8 mouse cellular contexts compared by ENCODE assay signal in genomic region chr4:135912835-135913234, GRCm38 (mm10). TPM values are rescaled to one million over a fixed set of nuclear protein-coding genes. Genes with fewer than 3 reads are reported as not detected.
DNase-seq lines count a peak whose midpoint lies in the region; ATAC-seq and TF ChIP-seq lines count a peak whose summit lies in the region.

No protein-coding gene starts in this region.

- H3K4me1 ChIP-seq in CH12.LX (ENCODE audit: control insufficient read depth in 1 of 2, insufficient read depth in 2 of 2): peaks cover 21 to 56% of the 10 kb centered on the region in 2 experiments
- H3K4me1 ChIP-seq in brown adipose tissue, adult 24 weeks (ENCODE audit: control insufficient read depth, insufficient read depth, insufficient read length, low read length): peaks cover 7% of the 10 kb centered on the region; the same call in 1 of the 2 replicates
- peaks cover 13% of the 10 kb centered on the region for H3K4me1 ChIP-seq in hindbrain, embryonic 13.5 days (replicated peaks)

- no peak for TF ChIP-seq EP300 in CH12.LX (IDR thresholded peaks at IDR 0.05; ENCODE audit: low read length)

- H3K79me2 ChIP-seq in CH12.LX (replicated peaks; ENCODE audit: control insufficient read depth, extremely low read depth, insufficient read depth, poor library complexity, severe bottlenecking): no peaks in the 10 kb centered on the region

- H3K4me3 ChIP-seq in CH12.LX (replicated peaks in 1 of 3; ENCODE audit: low read depth in 2 of 3, low read length in 2 of 3, poor library complexity in 1 of 3): no peak overlapping the region
- no peak overlapping the region for H3K4me3 ChIP-seq in brown adipose tissue, adult 24 weeks (ENCODE audit: insufficient read depth, low read depth, low read length)
- no peak overlapping the region for H3K4me3 ChIP-seq in hindbrain, embryonic 13.5 days

- no peaks in the 10 kb centered on the region for H3K9me3 ChIP-seq in CH12.LX (replicated peaks; ENCODE audit: low read length)
- H3K9me3 ChIP-seq in hindbrain, embryonic 13.5 days: no peaks in the 10 kb centered on the region

- in situ Hi-C loops in CH12.LX (cut with MboI; ENCODE audit: low pct_ligation_motif_present, low pct_unique_long_range_greater_than_20kb, low sequenced_read_pairs): no loop called here

- DNase-seq in CH12.LX (ENCODE audit: extremely low read depth): no peak
- no peak for DNase-seq in gastrocnemius, adult 18-20 months (ENCODE audit: low spot score)
- DNase-seq in layer of hippocampus, postnatal 14 days (ENCODE audit: low spot score in 2 of 2): no peak
- DNase-seq in cerebellum, adult 9-11 months: no peak

- H3K9ac ChIP-seq in CH12.LX (ENCODE audit: insufficient read depth, low read depth): no peak overlapping the region
- H3K9ac ChIP-seq in hindbrain, embryonic 13.5 days: peak overlapping the region; percentile 43; the same call in 1 of the 2 replicates

- H3K4me2 ChIP-seq in CH12.LX (ENCODE audit: insufficient read depth, low read depth, poor library complexity, severe bottlenecking): no peak overlapping the region
- no peak overlapping the region for H3K4me2 ChIP-seq in hindbrain, embryonic 13.5 days

- dilution Hi-C loops in CH12.LX (cut with MboI; ENCODE audit: extremely low pct_ligation_motif_present, extremely low pct_unique_long_range_greater_than_20kb, low sequenced_read_pairs): no loop called here

- H3K27ac ChIP-seq in CH12.LX (ENCODE audit: insufficient read depth, low read depth): no peak overlapping the region
- H3K27ac ChIP-seq in brown adipose tissue, adult 24 weeks (replicated peaks; ENCODE audit: low read depth, low read length): 0 out of 2 replicates have a peak overlapping the region, but pooled peaks have one; percentile 4
- peak overlapping the region; percentile 66; the same call in 1 of the 2 replicates for H3K27ac ChIP-seq in hindbrain, embryonic 13.5 days

- ATAC-seq in hindbrain, embryonic 13.5 days (ENCODE audit: low FRiP score): peak; percentile 46; the same call in 1 of the 2 replicates
- ATAC-seq in megakaryocyte-erythroid progenitor cell, adult 5-6 weeks (replicated peaks; ENCODE audit: low FRiP score, low TSS enrichment, poor library complexity, severe bottlenecking): peak; percentile 18; the same call in 1 of the 2 replicates
- no peak for ATAC-seq in erythroblast, adult 5-6 weeks (replicated peaks; ENCODE audit: low FRiP score, poor library complexity, severe bottlenecking)

- H3K36me3 ChIP-seq in CH12.LX (replicated peaks in 1 of 2; ENCODE audit: control insufficient read depth in 1 of 2, insufficient read depth in 1 of 2, low read length in 1 of 2): peaks cover 11 to 24% of the 10 kb centered on the region in 2 experiments
- no peaks in the 10 kb centered on the region for H3K36me3 ChIP-seq in hindbrain, embryonic 13.5 days

- 13% methylated on average over 3 of the region's 3 CpGs for WGBS in hindbrain, embryonic 13.5 days

- TF ChIP-seq POLR2A in CH12.LX (IDR thresholded peaks at IDR 0.05; ENCODE audit: low read depth, low read length): no peak

- no peaks in the 10 kb centered on the region for H3K27me3 ChIP-seq in CH12.LX (replicated peaks)
- no peaks in the 10 kb centered on the region for H3K27me3 ChIP-seq in hindbrain, embryonic 13.5 days

- TF ChIP-seq RAD21 in CH12.LX (IDR thresholded peaks at IDR 0.05; ENCODE audit: low read depth, low read length): no peak

- no peak for TF ChIP-seq CTCF in CH12.LX (conservative IDR thresholded peaks at IDR 0.05 in 1 of 2, IDR thresholded peaks at IDR 0.05 in 1 of 2; ENCODE audit: low read depth in 2 of 2, low read length in 2 of 2)

TF ChIP-seq in CH12.LX, 34 proteins besides CTCF, POLR2A, EP300 and RAD21:
- no peak for TF ChIP-seq MAX (IDR thresholded peaks at IDR 0.05; ENCODE audit: low read length)
- no peak for TF ChIP-seq E2F4 (IDR thresholded peaks at IDR 0.05; ENCODE audit: insufficient replicate concordance, low read depth, low read length)
- no peak for TF ChIP-seq TCF12 (IDR thresholded peaks at IDR 0.05; ENCODE audit: low read depth, low read length)
- TF ChIP-seq GABPA (IDR thresholded peaks at IDR 0.05; ENCODE audit: insufficient replicate concordance, low read depth, low read length): no peak
- TF ChIP-seq SIN3A (IDR thresholded peaks at IDR 0.05; ENCODE audit: low read length): no peak
- TF ChIP-seq BHLHE40 (IDR thresholded peaks at IDR 0.05; ENCODE audit: low read depth, low read length): peak; percentile 57

RNA-seq across cellular contexts. Expression of gene Fuca1, which starts 7.7 kb away (rescaled TPM):
- total RNA-seq in CH12.LX (2012; rRNA removed) (63.2 and 77.6 TPM in 2 replicates), CH12.LX (2014; rRNA removed) (28.6 and 32.6 TPM in 2 replicates)
- polyA plus RNA-seq in CH12.LX (2012; ENCODE audit: insufficient read length, low read depth): 66.5 and 71.5 TPM in 2 replicates
- polyA plus RNA-seq in brown adipose tissue, adult 24 weeks (2012; ENCODE audit: insufficient read depth, insufficient read length, missing spikeins): 106 and 110 TPM in 2 replicates
- 55.8 and 60.9 TPM in 2 replicates for polyA plus RNA-seq in hindbrain, embryonic 13.5 days (2015; fragmentation: Nextera tagmentation; extraction: Ambion mirVana)
- total RNA-seq in megakaryocyte-erythroid progenitor cell, adult 5-6 weeks (2014; fragmentation: Nextera tagmentation): 45.6 and 64.2 TPM in 2 replicates
- total RNA-seq in megakaryocyte-erythroid progenitor cell, adult 5-6 weeks (2017): 136 and 139 TPM in 2 replicates
- total RNA-seq in erythroblast, adult 5-6 weeks (2015; ENCODE audit: low replicate concordance): 9.2 and 15.2 TPM in 2 replicates
- 29.4 and 31.6 TPM in 2 replicates for total RNA-seq in erythroblast, adult 5-6 weeks (2017; ENCODE audit: low replicate concordance)
- total RNA-seq in gastrocnemius, adult 18-20 months (2021): 10 to 100 TPM; 22.5 to 23.3 TPM
- total RNA-seq in layer of hippocampus, postnatal 14 days (2021): 10 to 100 TPM; 48.9 to 52.6 TPM

RNA-seq across cellular contexts. Expression of gene Cnr2, which starts 17.6 kb away (rescaled TPM):
- total RNA-seq in CH12.LX (2012; rRNA removed): 5.6 and 6.5 TPM in 2 replicates
- total RNA-seq in CH12.LX (2014; rRNA removed): 13.5 and 13.8 TPM in 2 replicates
- polyA plus RNA-seq in CH12.LX (2012; ENCODE audit: insufficient read length, low read depth): 9.4 and 10.6 TPM in 2 replicates
- polyA plus RNA-seq in brown adipose tissue, adult 24 weeks (2012; ENCODE audit: insufficient read depth, insufficient read length, missing spikeins): 0.55 and 0.58 TPM in 2 replicates
- polyA plus RNA-seq in hindbrain, embryonic 13.5 days (2015; fragmentation: Nextera tagmentation; extraction: Ambion mirVana): 0.13 and 0.17 TPM in 2 replicates
- 19.4 and 24.3 TPM in 2 replicates for total RNA-seq in megakaryocyte-erythroid progenitor cell, adult 5-6 weeks (2014; fragmentation: Nextera tagmentation)
- total RNA-seq in megakaryocyte-erythroid progenitor cell, adult 5-6 weeks (2017): 19.4 and 20.1 TPM in 2 replicates
- total RNA-seq in erythroblast, adult 5-6 weeks (2015; ENCODE audit: low replicate concordance): 2.9 and 5.2 TPM in 2 replicates
- 3.6 and 4.1 TPM in 2 replicates for total RNA-seq in erythroblast, adult 5-6 weeks (2017; ENCODE audit: low replicate concordance)
- total RNA-seq in gastrocnemius, adult 18-20 months (2021): under 1 TPM in 1 of 2 experiments, not detected in 1; 0.12 TPM
- total RNA-seq in layer of hippocampus, postnatal 14 days (2021): under 1 TPM in 1 of 2 experiments, not detected in 1; 0.09 TPM

RNA-seq across cellular contexts. Expression of gene Hmgcl, which starts 33.4 kb away (rescaled TPM):
- total RNA-seq in CH12.LX (2012; rRNA removed): 32.4 and 42.7 TPM in 2 replicates
- 38.0 and 39.5 TPM in 2 replicates for total RNA-seq in CH12.LX (2014; rRNA removed)
- polyA plus RNA-seq in CH12.LX (2012; ENCODE audit: insufficient read length, low read depth): 27.2 and 27.6 TPM in 2 replicates
- 45.1 and 79.9 TPM in 2 replicates for polyA plus RNA-seq in brown adipose tissue, adult 24 weeks (2012; ENCODE audit: insufficient read depth, insufficient read length, missing spikeins)
- polyA plus RNA-seq in hindbrain, embryonic 13.5 days (2015; fragmentation: Nextera tagmentation; extraction: Ambion mirVana): 52.9 and 56.5 TPM in 2 replicates
- 69.7 and 72.9 TPM in 2 replicates for total RNA-seq in megakaryocyte-erythroid progenitor cell, adult 5-6 weeks (2014; fragmentation: Nextera tagmentation)
- 42.6 and 65.4 TPM in 2 replicates for total RNA-seq in megakaryocyte-erythroid progenitor cell, adult 5-6 weeks (2017)
- total RNA-seq in erythroblast, adult 5-6 weeks (2015; ENCODE audit: low replicate concordance): 17.3 and 45.4 TPM in 2 replicates
- total RNA-seq in erythroblast, adult 5-6 weeks (2017; ENCODE audit: low replicate concordance): 15.6 and 15.8 TPM in 2 replicates
- 10 to 100 TPM; 38.5 to 40.1 TPM for total RNA-seq in gastrocnemius, adult 18-20 months (2021)
- 10 to 100 TPM; 31.3 to 35.0 TPM for total RNA-seq in layer of hippocampus, postnatal 14 days (2021)

RNA-seq across cellular contexts. Expression of gene Pnrc2, which starts 39.2 kb away (rescaled TPM):
- 22.2 and 30.5 TPM in 2 replicates for total RNA-seq in CH12.LX (2012; rRNA removed)
- 46.9 and 55.0 TPM in 2 replicates for total RNA-seq in CH12.LX (2014; rRNA removed)
- 32.8 and 34.4 TPM in 2 replicates for polyA plus RNA-seq in CH12.LX (2012; ENCODE audit: insufficient read length, low read depth)
- 86.4 and 125 TPM in 2 replicates for polyA plus RNA-seq in brown adipose tissue, adult 24 weeks (2012; ENCODE audit: insufficient read depth, insufficient read length, missing spikeins)
- polyA plus RNA-seq in hindbrain, embryonic 13.5 days (2015; fragmentation: Nextera tagmentation; extraction: Ambion mirVana): 109 and 112 TPM in 2 replicates
- 105 and 128 TPM in 2 replicates for total RNA-seq in megakaryocyte-erythroid progenitor cell, adult 5-6 weeks (2014; fragmentation: Nextera tagmentation)
- 145 and 204 TPM in 2 replicates for total RNA-seq in megakaryocyte-erythroid progenitor cell, adult 5-6 weeks (2017)
- 81.7 and 106 TPM in 2 replicates for total RNA-seq in erythroblast, adult 5-6 weeks (2015; ENCODE audit: low replicate concordance)
- 106 and 135 TPM in 2 replicates for total RNA-seq in erythroblast, adult 5-6 weeks (2017; ENCODE audit: low replicate concordance)
- 10 to 100 TPM; 39.8 to 42.2 TPM for total RNA-seq in gastrocnemius, adult 18-20 months (2021)
- total RNA-seq in layer of hippocampus, postnatal 14 days (2021): 10 to 100 TPM; 59.5 to 67.2 TPM

RNA-seq across cellular contexts. Expression of gene Gale, which starts 50.7 kb away (rescaled TPM):
- total RNA-seq in CH12.LX (2012; rRNA removed): 39.4 and 40.5 TPM in 2 replicates
- 32.9 and 34.8 TPM in 2 replicates for total RNA-seq in CH12.LX (2014; rRNA removed)
- polyA plus RNA-seq in CH12.LX (2012; ENCODE audit: insufficient read length, low read depth): 23.6 and 23.8 TPM in 2 replicates
- polyA plus RNA-seq in brown adipose tissue, adult 24 weeks (2012; ENCODE audit: insufficient read depth, insufficient read length, missing spikeins): 40.3 and 53.3 TPM in 2 replicates
- polyA plus RNA-seq in hindbrain, embryonic 13.5 days (2015; fragmentation: Nextera tagmentation; extraction: Ambion mirVana): 39.5 and 41.2 TPM in 2 replicates
- 13.8 and 22.1 TPM in 2 replicates for total RNA-seq in megakaryocyte-erythroid progenitor cell, adult 5-6 weeks (2014; fragmentation: Nextera tagmentation)
- 6.5 and 8.1 TPM in 2 replicates for total RNA-seq in megakaryocyte-erythroid progenitor cell, adult 5-6 weeks (2017)
- 2.3 and 7.9 TPM in 2 replicates for total RNA-seq in erythroblast, adult 5-6 weeks (2015; ENCODE audit: low replicate concordance)
- 2.3 and 4.2 TPM in 2 replicates for total RNA-seq in erythroblast, adult 5-6 weeks (2017; ENCODE audit: low replicate concordance)
- total RNA-seq in gastrocnemius, adult 18-20 months (2021): under 1 TPM; 0.73 to 0.97 TPM
- total RNA-seq in layer of hippocampus, postnatal 14 days (2021): 10 to 100 TPM; 26.9 to 29.0 TPM
